Mouse (Mus musculus): ENCODE measurements around the gene Gm3893.
"Not testable (repeated sequence)": the region's sequence is repeated elsewhere in the genome, so short reads cannot be mapped to it uniquely, and the experiment has no call there.

The Gm3893 gene

DNA sequence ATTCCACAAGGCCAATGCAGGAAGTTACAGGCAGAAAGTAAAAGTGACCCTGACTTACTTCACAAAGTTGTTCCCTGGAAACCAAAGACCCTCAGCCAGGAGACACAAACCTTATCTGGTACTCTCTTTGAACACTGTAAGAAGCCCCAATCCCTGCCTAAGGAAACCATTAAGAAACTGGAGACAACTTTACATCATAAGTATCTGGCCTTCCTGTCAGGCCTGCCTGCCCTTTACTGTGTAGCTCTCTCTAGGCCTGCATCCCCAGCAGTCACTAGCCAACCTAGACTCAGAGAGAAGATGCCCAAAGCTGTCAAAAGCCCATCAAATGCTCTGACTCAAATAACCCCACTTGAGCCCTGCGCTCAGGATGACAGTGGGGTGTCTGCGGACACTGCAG lies at the start of gene Gm3893:
Gene Gm3893, plus strand, starts transcription at position 301 of the 400 bp plus-strand sequence.
- DNase-seq (ENCODE audit: low read depth, low spot score): not testable (repeated sequence)

DNA sequence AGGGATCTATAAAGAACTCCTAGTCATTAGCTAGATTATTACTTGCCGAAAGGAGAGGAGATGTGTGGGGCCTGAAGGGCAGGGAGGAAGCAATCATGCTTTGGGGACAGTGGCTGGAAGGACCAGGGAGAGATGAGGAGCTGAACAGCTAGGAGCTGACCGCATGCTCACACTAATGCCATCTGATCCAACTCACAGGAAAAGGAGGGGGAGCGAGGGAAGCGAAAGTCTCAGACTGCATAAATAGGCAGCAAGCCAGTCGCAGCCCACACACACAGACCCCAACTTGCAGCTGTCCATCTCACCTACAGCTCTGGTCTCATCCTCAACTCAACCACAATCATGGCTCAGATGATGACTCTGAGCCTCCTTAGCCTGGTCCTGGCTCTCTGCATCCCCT lies 23.5 kb downstream of the Gm3893 start, which contains the start of gene Gm13304:
Gene Gm13304, plus strand, starts transcription at position 301 of the 400 bp plus-strand sequence.
- not testable (repeated sequence) for DNase-seq (ENCODE audit: low read depth, low spot score)

All from skeletal muscle tissue, adult 2 months (tissue).